ENCODE assay signal across 22 mouse cellular contexts in genomic region chrX:48201973-48202372, GRCm38 (mm10). TPM values are rescaled to one million over a fixed set of nuclear protein-coding genes. Genes with fewer than 3 reads are reported as not detected.
A peak's percentile ranks its signal among the peaks of the same experiment; 100 is the strongest.
DNase-seq lines count a peak whose midpoint lies in the region; ATAC-seq and TF ChIP-seq lines count a peak whose summit lies in the region.
"Had no signal": no experiment of that assay in that cellular context is flagged by ENCODE, and none has a peak within 500 bp of the region (broad histone marks: within the 10 kb centered on the region; RNA-seq: fewer than 3 reads in every experiment).

No protein-coding gene starts in this region.

- H3K27ac ChIP-seq in macrophage, result peak overlapping the region; percentile 21; the same call in 1 of the 2 replicates
- 0 out of 2 replicates have a peak overlapping the region, but pooled peaks have one; percentile 15 for H3K27ac ChIP-seq in small intestine, adult 2 months (ENCODE audit: insufficient read depth, low read depth, low read length)
- H3K27ac ChIP-seq: embryonic facial prominence, embryonic 10.5 days; forebrain, embryonic 10.5 days; heart, adult 2 months; hindbrain, embryonic 10.5 days; hindbrain, embryonic 14.5 days had no signal

- H3K27me3 ChIP-seq in small intestine, adult 2 months (ENCODE audit: control insufficient read depth, insufficient read depth, low read length), result no peaks in the 10 kb centered on the region
- H3K27me3 ChIP-seq: heart, embryonic 12.5 days had no signal

- 77% methylated on average over 7 of the region's 7 CpGs for WGBS in lung, adult 2 months
- 38% methylated on average over 7 of the region's 7 CpGs for WGBS in macrophage (ENCODE audit: missing documents)
- WGBS in small intestine, adult 2 months, result 66% methylated on average over 7 of the region's 7 CpGs

- H3K4me1 ChIP-seq in lung, adult 2 months (ENCODE audit: control insufficient read depth, insufficient read depth, low read length), result no peaks in the 10 kb centered on the region; the same call in 1 of the 2 replicates
- H3K4me1 ChIP-seq in small intestine, adult 2 months (ENCODE audit: control insufficient read depth, insufficient read depth, insufficient read length, low read length), result peaks cover 17% of the 10 kb centered on the region; the same call in 1 of the 2 replicates
- H3K4me1 ChIP-seq: embryonic facial prominence, embryonic 10.5 days; forebrain, embryonic 10.5 days; heart, embryonic 12.5 days; hindbrain, embryonic 10.5 days had no signal

- peaks cover 49% of the 10 kb centered on the region for H3K79me2 ChIP-seq in macrophage (ENCODE audit: inconsistent target)

- no peak for TF ChIP-seq POLR2A in lung, adult 2 months (IDR thresholded peaks at IDR 0.05; ENCODE audit: borderline replicate concordance, extremely low read depth, low read depth, low read length)
- no peak for TF ChIP-seq POLR2A in small intestine, adult 2 months (IDR thresholded peaks at IDR 0.05; ENCODE audit: low read depth, low read length)

- no peak for DNase-seq in frontal cortex, postnatal 36 days (ENCODE audit: low spot score in 2 of 2)
- DNase-seq in lung, postnatal 25 days (ENCODE audit: low spot score), result peak; percentile 17
- DNase-seq in lung, adult 2 months, result no peak
- no peak for DNase-seq in adrenal gland, postnatal 36 days
- no peak for DNase-seq in ovary, postnatal 10 days (ENCODE audit: low spot score)
- DNase-seq: adrenal gland, postnatal 10 days; cerebellum, adult 18-20 months; cerebellum, adult 9-11 months; cerebellum, postnatal 36 days; gastrocnemius, postnatal 10 days; heart, adult 2 months had no signal

- no peak for TF ChIP-seq CTCF in lung, adult 2 months (IDR thresholded peaks at IDR 0.05; ENCODE audit: insufficient read depth, low read length)
- no peak for TF ChIP-seq CTCF in small intestine, adult 2 months (IDR thresholded peaks at IDR 0.05; ENCODE audit: extremely low read depth, insufficient read length, insufficient replicate concordance, low read depth, low read length)

- ATAC-seq in frontal cortex, adult (ENCODE audit: low TSS enrichment), result 0 out of 2 replicates have a peak, but pooled peaks have one; percentile 27
- ATAC-seq: forebrain, embryonic 14.5 days had no signal

- H3K36me3 ChIP-seq in macrophage (ENCODE audit: inconsistent target), result no peaks in the 10 kb centered on the region
- peaks cover 6% of the 10 kb centered on the region; the same call in 1 of the 2 replicates for H3K36me3 ChIP-seq in small intestine, adult 2 months (ENCODE audit: control insufficient read depth, insufficient read depth, low read length)
- H3K36me3 ChIP-seq: hindbrain, embryonic 10.5 days had no signal

- no peak overlapping the region for H3K4me3 ChIP-seq in lung, adult 2 months (replicated peaks; ENCODE audit: extremely low read depth, low read depth, low read length)
- no peak overlapping the region for H3K4me3 ChIP-seq in macrophage (ENCODE audit: inconsistent target)
- H3K4me3 ChIP-seq in small intestine, adult 2 months (ENCODE audit: low read depth, low read length), result no peak overlapping the region
- H3K4me3 ChIP-seq: embryonic facial prominence, embryonic 10.5 days; erythroblast, embryonic 14.5 days; forebrain, embryonic 10.5 days; heart, adult 2 months; heart, embryonic 12.5 days; hindbrain, embryonic 10.5 days had no signal

RNA-seq across cellular contexts. Expression of gene Zdhhc9, which starts 6.7 kb away (rescaled TPM):
- polyA plus RNA-seq in lung, adult 2 months (2012; rRNA removed), result 21.6 and 31.0 TPM in 2 replicates
- total RNA-seq in macrophage (2018; cell fraction: chromatin; rRNA removed), result 10 to 100 TPM in 22 of 26 experiments, 1 to 10 TPM in 4; 4.8 to 65.1 (median 30.3) TPM
- 10 to 100 TPM; 38.4 to 62.5 (median 51.0) TPM for total RNA-seq in macrophage (2018; cell fraction: cytosol; rRNA removed)
- total RNA-seq in macrophage (2018; cell fraction: nucleus; rRNA removed), result 10 to 100 TPM; 16.1 to 95.4 (median 45.5) TPM
- polyA plus RNA-seq in macrophage (2018), result 31.7 to 69.9 TPM (median 45.2 TPM) in 3 replicates
- 17.2 and 36.2 TPM in 2 replicates for polyA plus RNA-seq in small intestine, adult 2 months (2012; rRNA removed)
- 10 to 100 TPM; 15.9 to 19.1 TPM for total RNA-seq in adrenal gland, postnatal 36 days (2021)

RNA-seq across cellular contexts. Expression of gene Utp14a, which starts 54.7 kb away (rescaled TPM):
- polyA plus RNA-seq in lung, adult 2 months (2012; rRNA removed), result 1.8 and 2.9 TPM in 2 replicates
- total RNA-seq in macrophage (2018; cell fraction: chromatin; rRNA removed), result 10 to 100 TPM; 18.2 to 69.9 (median 55.7) TPM
- total RNA-seq in macrophage (2018; cell fraction: cytosol; rRNA removed), result 10 to 100 TPM; 17.7 to 36.8 (median 28.4) TPM
- 10 to 100 TPM; 19.7 to 75.5 (median 42.4) TPM for total RNA-seq in macrophage (2018; cell fraction: nucleus; rRNA removed)
- 28.6 to 42.0 TPM (median 33.0 TPM) in 3 replicates for polyA plus RNA-seq in macrophage (2018)
- 0.51 and 0.56 TPM in 2 replicates for polyA plus RNA-seq in small intestine, adult 2 months (2012; rRNA removed)
- total RNA-seq in adrenal gland, postnatal 36 days (2021), result 10 to 100 TPM; 15.4 to 17.3 TPM

RNA-seq across cellular contexts. Expression of gene Sash3, which starts 55.7 kb away (rescaled TPM):
- polyA plus RNA-seq in lung, adult 2 months (2012; rRNA removed), result 11.5 and 14.6 TPM in 2 replicates
- total RNA-seq in macrophage (2018; cell fraction: chromatin; rRNA removed), result 10 to 100 TPM in 22 of 26 experiments, 1 to 10 TPM in 4; 4.5 to 48.2 (median 19.8) TPM
- 100 to 1,000 TPM in 6 of 26 experiments, 10 to 100 TPM in 20; 46.5 to 111 (median 85.9) TPM for total RNA-seq in macrophage (2018; cell fraction: cytosol; rRNA removed)
- total RNA-seq in macrophage (2018; cell fraction: nucleus; rRNA removed), result 10 to 100 TPM; 15.3 to 90.7 (median 47.5) TPM
- 69.0 to 81.4 TPM (median 69.1 TPM) in 3 replicates for polyA plus RNA-seq in macrophage (2018)
- polyA plus RNA-seq in small intestine, adult 2 months (2012; rRNA removed), result 4.2 and 6.6 TPM in 2 replicates
- 1 to 10 TPM; 1.4 to 1.9 TPM for total RNA-seq in adrenal gland, postnatal 36 days (2021)
- polyA plus RNA-seq: C2C12 had no signal
